Mouse (Mus musculus) brain, embryonic 14.5 days (tissue): Measurements from ENCODE around the gene Lrrc4.

Experiments used
- CTCF ChIP-seq: fragments of 200-500 bp; IDR thresholded peaks from 2 replicates; pipeline ENCODE4 v1.5.1; 2012; ENCODE audit warnings: inconsistent platforms, mild to moderate bottlenecking, moderate library complexity, borderline replicate concordance; ENCODE audit not compliant: insufficient read depth, insufficient read length; ENCODE audit errors: extremely low read depth
- POLR2A ChIP-seq: fragments of 200-500 bp; IDR thresholded peaks from 2 replicates; pipeline ENCODE4 v1.6.1; 2012; ENCODE audit warnings: mild to moderate bottlenecking, inconsistent platforms, borderline replicate concordance; ENCODE audit not compliant: poor library complexity, insufficient read depth, insufficient read length, severe bottlenecking; ENCODE audit errors: extremely low read depth

GRCm38 (mm10) chr6:28737601-28738000, 93.9 kb downstream of the Lrrc4 start:
- no peak for TF ChIP-seq POLR2A
- no peak for TF ChIP-seq CTCF
